Mouse (Mus musculus): ENCODE data around the gene Slc31a1.

Slc31a1 gene

GRCm38 (mm10) chr4:62440986-62441385, 80.5 kb downstream of the Slc31a1 start:
- DNase-seq (ENCODE audit: low read depth in 2 of 2, low spot score in 2 of 2) = no peak

All from CD8-positive naive resting alpha-beta T cell, adult 2 months (primary cell).